In genomic region chr19:7422656-7423027, GRCm38 (mm10) we compare ENCODE assay signal across 8 mouse cellular contexts. TPM values are rescaled to one million over a fixed set of nuclear protein-coding genes. Genes with fewer than 3 reads are reported as not detected.
DNase-seq lines count a peak whose midpoint lies in the region; ATAC-seq lines count a peak whose summit lies in the region.

No protein-coding gene starts in this region.

- peaks cover 60% of the 10 kb centered on the region for H3K4me1 ChIP-seq in liver, embryonic 13.5 days (replicated peaks)

- no peak overlapping the region for H3K27ac ChIP-seq in liver, embryonic 13.5 days

- peak overlapping the region; percentile 50 for H3K4me2 ChIP-seq in liver, embryonic 13.5 days

- ATAC-seq in liver, embryonic 13.5 days (ENCODE audit: low read depth) = no peak
- ATAC-seq in monocyte, adult 5-6 weeks (replicated peaks; ENCODE audit: insufficient number of reproducible peaks, low FRiP score, low TSS enrichment, poor library complexity, severe bottlenecking) = no peak

- H3K9me3 ChIP-seq in liver, embryonic 13.5 days (replicated peaks) = no peaks in the 10 kb centered on the region

- peaks cover 68% of the 10 kb centered on the region for H3K36me3 ChIP-seq in liver, embryonic 13.5 days

- peak overlapping the region; percentile 23 for H3K4me3 ChIP-seq in liver, embryonic 13.5 days (replicated peaks)

- no peak overlapping the region for H3K9ac ChIP-seq in liver, embryonic 13.5 days

- H3K27me3 ChIP-seq in liver, embryonic 13.5 days = peaks cover 2% of the 10 kb centered on the region; the same call in 1 of the 2 replicates

- 62% methylated on average over 35 of the region's 35 CpGs for WGBS in liver, embryonic 13.5 days (ENCODE audit: insufficient replicate concordance)

- DNase-seq in cerebellum, adult 9-10 months = peak; percentile 37
- DNase-seq in cerebellum, adult 11-12 months = no peak
- peak; percentile 19 for DNase-seq in thymus, postnatal 4 days
- DNase-seq in thymus, postnatal 14 days = no peak
- no peak for DNase-seq in liver, embryonic 13.5 days
- DNase-seq in retina, embryonic 14.5 days (ENCODE audit: low spot score) = no peak
- DNase-seq in spleen, postnatal 4 days (ENCODE audit: low spot score in 2 of 2) = no peak

RNA-seq across cellular contexts. Expression of gene 2700081O15Rik, which starts 5.2 kb away (rescaled TPM):
- polyA plus RNA-seq in liver, embryonic 13.5 days (2015; fragmentation: Nextera tagmentation; extraction: Ambion mirVana) = 0.93 and 1.00 TPM in 2 replicates
- total RNA-seq in monocyte, adult 5-6 weeks (2017) = 0.38 to 1.4 TPM (median 0.49 TPM) in 3 replicates

RNA-seq across cellular contexts. Expression of gene Spindoc, which starts 39.8 kb away (rescaled TPM):
- polyA plus RNA-seq in liver, embryonic 13.5 days (2015; fragmentation: Nextera tagmentation; extraction: Ambion mirVana) = 3.7 and 4.7 TPM in 2 replicates
- 4.9 to 10.9 TPM (median 5.4 TPM) in 3 replicates for total RNA-seq in monocyte, adult 5-6 weeks (2017)

Comparison
In these comparisons a context has a peak if more than half of its experiments do, and no peak if none do; other contexts are left out.
1. DNase-seq: peak in cerebellum, adult 9-10 months (single experiment) and thymus, postnatal 4 days (single experiment); none in cerebellum, adult 11-12 months (single experiment), thymus, postnatal 14 days (single experiment), liver, embryonic 13.5 days (single experiment), retina, embryonic 14.5 days (single experiment) and spleen, postnatal 4 days (0 of 2).